Mouse (Mus musculus) forebrain, embryonic 11.5 days (tissue): ENCODE data around the gene Disp2. TPM values are rescaled to one million over a fixed set of nuclear protein-coding genes. Genes with fewer than 3 reads are reported as not detected.

Experiments
- ATAC-seq: fragments of 200-750 bp; cut with Nextera tagmentation; replicated peaks from 2 replicates; pipeline ENCODE4 v1.8.0; 2017; ENCODE audit warnings: moderate TSS enrichment; ENCODE audit not compliant: low FRiP score
- DNase-seq: peaks from one replicate; pipeline ENCODE4 v3.0.0-alpha.2; 2017; ENCODE audit warnings: low spot score
- H3K27ac ChIP-seq: fragments of 300-500 bp; sonication (generic); 2 replicates; pipeline ENCODE4 v1.5.1; 2014; ENCODE audit warnings: low read depth, low read length
- H3K27me3 ChIP-seq: fragments of 300-500 bp; sonication (generic); 2 replicates; pipeline ENCODE4 v1.6.1; 2014; ENCODE audit warnings: mild to moderate bottlenecking, low read length, mixed read lengths; ENCODE audit not compliant: control insufficient read depth, insufficient read depth
- H3K36me3 ChIP-seq: fragments of 300-500 bp; sonication (generic); 2 replicates; pipeline ENCODE4 v1.6.1; 2014; ENCODE audit warnings: mild to moderate bottlenecking, low read length, moderate library complexity, mixed read lengths; ENCODE audit not compliant: control insufficient read depth, insufficient read depth
- H3K4me1 ChIP-seq: fragments of 300-500 bp; sonication (generic); replicated peaks from 2 replicates; pipeline ENCODE4 v1.6.1; 2014; ENCODE audit warnings: low read length, mixed read lengths; ENCODE audit not compliant: control insufficient read depth, insufficient read depth
- H3K4me2 ChIP-seq: fragments of 300-500 bp; sonication (generic); 2 replicates; pipeline ENCODE4 v1.6.1; 2014; ENCODE audit warnings: low read depth, mild to moderate bottlenecking, low read length, moderate library complexity, mixed read lengths; ENCODE audit not compliant: severe bottlenecking
- H3K4me3 ChIP-seq: fragments of 300-500 bp; sonication (generic); 2 replicates; pipeline ENCODE4 v1.5.1; 2014; ENCODE audit warnings: low read depth, low read length
- H3K9ac ChIP-seq: fragments of 300-500 bp; sonication (generic); 2 replicates; pipeline ENCODE4 v1.6.1; 2014; ENCODE audit warnings: low read length
- H3K9me3 ChIP-seq: fragments of 300-500 bp; sonication (generic); 2 replicates; pipeline ENCODE4 v1.6.1; 2016; ENCODE audit warnings: low read length, mixed read lengths; ENCODE audit not compliant: control insufficient read depth
- WGBS: fragments of 180-500 bp; shearing (Covaris S2); extraction: QIAGEN DNeasy Blood & Tissue Kit; methylation state at CpG from one replicate; pipeline ENCODE4 v1.1.7; 2014; 5-methylcytosine and 5-hydroxymethylcytosine counted together
- polyA plus RNA-seq: library from polyadenylated mRNA; unstranded; fragments of >200 nt; fragmentation: Nextera tagmentation; extraction: Ambion mirVana; gene quantifications from 2 replicates; pipeline ENCODE4 v1.2.1, GENCODE M21; 2014

Disp2 gene
- polyA plus RNA-seq, 1 experiment from 2014 or later, result 5.9 TPM

DNA sequence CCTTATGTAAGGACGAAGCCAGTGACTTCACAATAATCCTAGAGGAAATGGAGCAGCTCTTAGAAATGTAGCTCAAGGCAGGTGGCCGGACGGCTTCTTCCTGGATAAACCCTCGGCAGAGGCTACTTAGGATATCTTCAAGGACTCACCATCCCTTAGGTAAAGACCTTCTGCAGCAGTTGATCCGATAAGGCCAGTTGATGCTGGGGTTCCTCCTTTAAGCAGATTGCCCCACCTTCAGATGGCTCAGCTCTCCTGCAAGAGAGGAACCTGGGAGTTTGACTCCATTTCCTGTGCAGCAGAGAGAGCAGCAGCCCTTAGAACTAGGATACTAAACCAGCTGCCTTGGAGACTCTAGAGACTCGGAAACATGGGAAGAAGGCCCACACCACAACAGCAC, 54.5 kb downstream of the Disp2 start:
- DNase-seq, result no peak
- 89% methylated on average over 6 of the region's 6 CpGs for WGBS
- Histone ChIP-seq H3K4me1 (no peaks in the 10 kb centered on the region), H3K36me3 (no peaks in the 10 kb centered on the region; the same call in 1 of the 2 replicates), H3K27ac (no peak overlapping the region), H3K9ac (no peak overlapping the region), H3K9me3 (no peaks in the 10 kb centered on the region), H3K4me3 (no peak overlapping the region), H3K4me2 (no peak overlapping the region), H3K27me3 (no peaks in the 10 kb centered on the region)
- no peak for ATAC-seq

- Histone ChIP-seq H3K4me3 (no peak overlapping the region), H3K27me3 (no peaks in the 10 kb centered on the region), H3K4me2 (no peak overlapping the region), H3K27ac (no peak overlapping the region), H3K9ac (no peak overlapping the region), H3K9me3 (no peaks in the 10 kb centered on the region), H3K36me3 (no peaks in the 10 kb centered on the region; the same call in 1 of the 2 replicates), H3K4me1 (no peaks in the 10 kb centered on the region)
- ATAC-seq (no peak), DNase-seq (no peak)
- 91% methylated on average over 6 of the region's 6 CpGs for WGBS
Measured at GRCm38 (mm10) chr2:118835115-118835514, 55.6 kb downstream of the Disp2 start.

GRCm38 (mm10) chr2:118838330-118838729, 58.8 kb downstream of the Disp2 start:
- whole genome bisulfite sequencing, result 46% methylated on average over 5 of the region's 5 CpGs
- H3K4me3 ChIP-seq, result no peak overlapping the region
- no peak for ATAC-seq
- H3K27me3 ChIP-seq, result no peaks in the 10 kb centered on the region
- no peak overlapping the region for H3K4me2 ChIP-seq
- no peaks in the 10 kb centered on the region; the same call in 1 of the 2 replicates for H3K36me3 ChIP-seq
- no peak overlapping the region for H3K27ac ChIP-seq
- H3K9me3 ChIP-seq, result no peaks in the 10 kb centered on the region
- no peak for DNase-seq
- no peak overlapping the region for H3K9ac ChIP-seq
- no peaks in the 10 kb centered on the region for H3K4me1 ChIP-seq

- Histone ChIP-seq H3K36me3 (no peaks in the 10 kb centered on the region), H3K9me3 (no peaks in the 10 kb centered on the region), H3K27ac (no peak overlapping the region), H3K4me2 (no peak overlapping the region), H3K27me3 (no peaks in the 10 kb centered on the region), H3K4me3 (no peak overlapping the region), H3K9ac (no peak overlapping the region), H3K4me1 (no peaks in the 10 kb centered on the region)
- WGBS, result 76% methylated on average over 5 of the region's 5 CpGs
- no peak for ATAC-seq
- DNase-seq, result no peak
Measured at GRCm38 (mm10) chr2:118841186-118841585, 61.7 kb downstream of the Disp2 start.

DNA sequence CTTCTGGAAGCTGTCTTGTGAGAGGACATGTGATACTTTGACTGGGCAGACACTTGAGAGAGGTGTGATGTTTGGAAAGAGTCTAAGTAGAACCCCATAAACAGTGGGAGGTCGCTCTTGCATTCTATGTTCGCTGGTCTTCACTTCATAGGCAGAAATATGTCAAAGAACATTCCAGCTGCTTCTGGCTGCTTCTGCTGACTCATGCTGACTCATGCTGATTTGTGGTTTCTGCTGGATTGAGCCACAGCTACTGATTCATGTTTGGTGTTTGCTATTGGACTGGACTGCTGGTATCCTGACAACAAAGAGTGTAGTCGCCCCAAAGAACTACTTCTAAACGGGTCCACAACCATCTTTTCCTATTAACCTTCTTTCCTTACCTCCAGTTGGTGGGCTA, 62.3 kb downstream of the Disp2 start:
- no peaks in the 10 kb centered on the region for H3K36me3 ChIP-seq
- ATAC-seq (no peak), DNase-seq (no peak)
- no peak overlapping the region for H3K4me2 ChIP-seq
- no peaks in the 10 kb centered on the region for H3K9me3 ChIP-seq
- H3K4me3 ChIP-seq, result no peak overlapping the region
- H3K9ac ChIP-seq, result no peak overlapping the region
- H3K27me3 ChIP-seq, result no peaks in the 10 kb centered on the region
- 81% methylated on average over 4 of the region's 4 CpGs for WGBS
- H3K27ac ChIP-seq, result no peak overlapping the region
- no peaks in the 10 kb centered on the region for H3K4me1 ChIP-seq

DNA sequence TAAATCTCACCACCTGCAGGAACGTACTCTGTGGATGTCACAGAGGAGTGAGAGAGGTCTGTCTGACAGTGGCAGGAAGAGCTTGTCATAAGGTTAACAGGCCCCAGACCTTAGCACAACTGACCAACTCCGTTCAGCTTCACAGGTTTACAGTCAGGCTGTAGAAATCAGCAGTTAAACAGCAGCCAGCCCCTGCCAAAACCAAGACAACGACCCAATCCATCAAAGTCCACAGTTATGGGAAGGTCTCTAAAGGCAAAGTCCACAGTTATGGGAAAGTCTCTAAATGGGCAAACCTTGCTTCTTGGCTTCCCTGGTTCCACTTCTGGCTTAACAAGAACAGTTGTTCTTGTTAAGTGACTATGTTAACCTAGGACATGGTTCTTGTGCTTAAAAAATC, 64.9 kb downstream of the Disp2 start:
- Histone ChIP-seq H3K9ac (no peak overlapping the region), H3K4me1 (no peaks in the 10 kb centered on the region), H3K27ac (no peak overlapping the region), H3K36me3 (no peaks in the 10 kb centered on the region), H3K4me3 (no peak overlapping the region), H3K4me2 (no peak overlapping the region), H3K9me3 (no peaks in the 10 kb centered on the region), H3K27me3 (no peaks in the 10 kb centered on the region)
- ATAC-seq (no peak), DNase-seq (no peak)
- WGBS, result 80% methylated on average over 3 of the region's 3 CpGs

- Histone ChIP-seq H3K27me3 (no peaks in the 10 kb centered on the region), H3K36me3 (no peaks in the 10 kb centered on the region), H3K4me1 (no peaks in the 10 kb centered on the region), H3K9ac (no peak overlapping the region), H3K27ac (no peak overlapping the region), H3K4me3 (no peak overlapping the region), H3K9me3 (no peaks in the 10 kb centered on the region), H3K4me2 (no peak overlapping the region)
- DNase-seq, result no peak
- no peak for ATAC-seq
- WGBS, result 67% methylated on average over 7 of the region's 7 CpGs
Measured at GRCm38 (mm10) chr2:118846246-118846645, 66.7 kb downstream of the Disp2 start.

DNA sequence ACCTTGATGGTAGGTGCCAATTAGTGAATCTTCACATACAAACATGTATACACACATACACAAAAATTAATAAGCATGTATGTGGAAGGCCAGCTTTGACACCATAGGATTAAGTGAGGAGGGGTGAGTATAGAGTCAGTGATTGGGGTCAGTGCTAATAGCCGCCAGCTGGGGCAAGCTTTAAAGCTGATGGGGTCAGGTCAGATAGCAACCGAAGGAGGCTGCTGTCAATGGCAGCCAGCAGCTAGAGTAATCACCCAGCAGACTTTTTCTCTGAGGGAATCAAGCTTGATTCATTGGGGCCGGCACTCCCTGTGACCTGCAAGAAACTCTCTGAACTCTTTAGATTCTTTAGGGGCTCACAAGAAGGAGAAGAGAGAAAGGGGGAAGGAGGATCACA, 72.2 kb downstream of the Disp2 start:
- Histone ChIP-seq H3K4me1 (no peaks in the 10 kb centered on the region), H3K4me2 (no peak overlapping the region), H3K4me3 (no peak overlapping the region), H3K9me3 (no peaks in the 10 kb centered on the region), H3K27ac (no peak overlapping the region), H3K36me3 (no peaks in the 10 kb centered on the region), H3K9ac (no peak overlapping the region), H3K27me3 (no peaks in the 10 kb centered on the region)
- no peak for DNase-seq
- ATAC-seq, result no peak
- WGBS, result 45% methylated on average over 3 of the region's 3 CpGs
